Mouse (Mus musculus): ENCODE measurements around the gene Wwox.

The Wwox gene

GRCm38 (mm10) chr8:114876696-114877206 is 437.3 kb downstream of the Wwox start:
- no peak for DNase-seq

DNA sequence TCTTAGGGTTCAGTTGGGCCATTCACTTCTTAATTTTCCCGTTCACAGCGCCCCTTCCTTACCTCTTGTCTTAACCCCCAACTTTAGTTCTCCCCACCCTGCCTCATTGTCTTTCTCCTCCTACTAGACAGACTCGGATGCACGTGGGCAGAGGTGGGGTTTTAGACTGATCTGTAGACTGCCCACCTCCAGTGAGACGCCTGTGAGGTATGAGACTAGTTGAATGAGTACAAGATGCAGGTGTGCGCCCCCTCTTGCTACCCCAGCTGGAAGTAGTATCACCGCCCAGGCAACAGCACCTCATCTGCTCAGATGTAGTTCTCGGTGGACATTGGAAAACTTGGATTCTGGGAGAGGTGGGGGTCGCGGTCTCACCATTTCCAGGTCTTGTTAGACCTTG is 437.8 kb downstream of the Wwox start:
- no peak for DNase-seq

GRCm38 (mm10) chr8:114878449-114879276 is 439.2 kb downstream of the Wwox start:
- no peak for DNase-seq

GRCm38 (mm10) chr8:114879277-114879568 is 439.8 kb downstream of the Wwox start:
- DNase-seq = no peak

DNA sequence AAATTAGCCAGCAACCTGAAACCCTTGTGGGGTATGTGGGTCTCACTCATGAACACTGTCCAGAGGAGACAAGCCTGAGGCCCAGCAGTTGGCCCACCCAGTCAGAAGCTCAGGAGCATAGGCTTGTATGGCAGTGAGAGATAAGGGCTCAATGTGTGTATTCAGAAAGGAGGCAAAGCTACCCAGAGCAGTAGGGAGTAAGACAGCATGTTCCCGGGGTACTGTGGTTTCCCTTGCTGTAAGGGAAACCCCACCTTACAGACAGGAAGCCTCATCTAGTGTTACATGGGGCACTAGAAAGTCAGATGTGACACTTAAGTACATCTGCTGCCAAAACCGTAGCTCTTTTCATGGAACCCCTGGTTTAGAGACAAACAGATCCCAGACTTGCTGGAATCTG is 440.2 kb downstream of the Wwox start:
- no peak for DNase-seq

DNA sequence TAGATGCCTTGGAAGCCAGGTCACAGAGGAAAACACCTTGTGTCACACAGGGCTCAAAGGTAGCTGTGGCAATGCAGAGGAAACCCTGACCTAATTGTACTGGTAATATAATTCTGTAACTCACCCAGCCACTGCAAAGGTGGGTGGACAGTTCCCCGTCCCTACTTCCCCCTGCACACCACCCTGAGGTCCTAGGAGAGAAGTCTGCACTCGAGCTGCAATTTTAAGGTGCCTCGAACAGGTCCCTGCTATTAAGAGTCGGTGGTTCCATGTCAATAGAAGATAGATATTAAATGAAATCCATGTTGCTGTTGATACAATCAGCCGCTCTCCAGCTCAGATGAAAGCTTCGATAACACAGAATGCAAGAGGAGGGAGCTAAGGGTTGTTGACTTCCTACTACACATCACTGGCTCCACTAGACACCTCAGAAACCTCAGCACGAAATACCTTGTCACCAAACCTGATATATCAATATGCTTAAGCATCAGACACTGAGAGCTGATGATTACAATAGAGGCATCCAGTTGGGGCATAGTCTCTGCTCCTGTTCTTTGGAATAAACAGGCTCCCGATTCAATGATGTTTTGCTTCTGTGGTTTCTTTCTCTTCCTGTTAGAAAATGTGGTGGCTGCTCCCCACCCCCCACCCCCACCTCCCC is 441.1 kb downstream of the Wwox start:
- DNase-seq = no peak

DNA sequence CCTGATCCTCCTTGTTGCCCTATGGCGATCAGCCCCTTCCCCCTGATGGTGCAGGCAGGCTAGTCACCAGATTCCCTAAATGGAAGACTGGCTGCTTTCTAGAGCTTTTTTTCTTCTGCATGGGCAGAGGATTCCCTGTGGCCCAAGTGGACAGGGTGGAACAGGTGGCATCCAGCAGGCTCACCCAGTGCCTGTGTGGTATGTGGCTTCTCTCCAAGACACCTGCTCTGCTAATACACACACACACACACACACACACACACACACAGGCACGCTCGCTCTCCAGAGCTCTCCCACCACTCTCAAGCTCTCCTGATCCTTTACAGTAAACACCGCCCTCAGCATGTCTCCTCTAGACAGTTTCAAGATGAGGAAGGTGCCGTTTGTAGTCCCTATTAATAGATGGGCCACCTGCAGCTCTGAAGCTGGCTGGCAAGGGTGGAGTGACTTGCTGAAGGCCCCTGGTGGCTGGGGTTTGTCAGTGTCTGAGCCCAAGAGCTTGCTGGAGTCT is 442.5 kb downstream of the Wwox start:
- peak; percentile 47 for DNase-seq

DNA sequence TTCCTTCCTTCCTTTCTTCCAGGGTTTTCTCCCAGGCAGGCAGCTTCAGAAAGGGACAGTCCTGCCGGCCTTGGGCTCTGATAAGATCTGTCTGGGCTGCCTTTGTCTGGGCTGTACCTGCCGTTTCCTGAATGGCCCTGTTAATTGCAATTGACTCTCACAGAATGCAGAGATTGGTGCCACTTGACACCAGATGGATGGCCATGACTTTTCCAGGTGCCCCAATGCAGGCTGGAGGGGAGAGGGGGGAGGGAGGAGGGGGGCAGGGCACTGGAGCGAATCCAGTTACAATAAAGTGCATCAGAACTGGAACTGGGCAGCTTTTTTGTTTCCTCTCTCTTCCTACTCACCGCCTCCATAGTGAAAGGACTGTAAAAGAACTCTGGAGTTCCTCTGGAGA is 443.0 kb downstream of the Wwox start:
- DNase-seq = no peak

GRCm38 (mm10) chr8:114882936-114883606 is 443.6 kb downstream of the Wwox start:
- DNase-seq = no peak

DNA sequence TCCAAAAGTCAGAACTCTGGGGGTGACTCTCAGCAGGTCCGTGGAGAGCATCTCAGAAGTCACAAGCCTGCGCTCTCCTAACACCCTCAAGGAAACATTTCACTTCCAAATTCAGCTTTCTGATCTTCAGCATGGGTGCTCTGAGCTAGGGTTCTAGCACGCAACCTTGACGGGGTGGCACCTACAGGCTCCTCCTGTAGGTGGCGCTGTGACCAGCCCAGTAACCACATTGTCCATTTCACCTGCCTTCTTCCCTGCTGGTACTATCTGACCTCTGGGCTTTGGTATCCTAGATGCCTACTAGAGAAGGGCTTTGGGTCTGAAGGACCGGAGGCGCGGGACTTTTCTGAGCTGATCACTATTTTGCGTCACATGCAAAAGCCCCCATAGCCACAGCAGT is 444.5 kb downstream of the Wwox start:
- peak; percentile 40 for DNase-seq

DNA sequence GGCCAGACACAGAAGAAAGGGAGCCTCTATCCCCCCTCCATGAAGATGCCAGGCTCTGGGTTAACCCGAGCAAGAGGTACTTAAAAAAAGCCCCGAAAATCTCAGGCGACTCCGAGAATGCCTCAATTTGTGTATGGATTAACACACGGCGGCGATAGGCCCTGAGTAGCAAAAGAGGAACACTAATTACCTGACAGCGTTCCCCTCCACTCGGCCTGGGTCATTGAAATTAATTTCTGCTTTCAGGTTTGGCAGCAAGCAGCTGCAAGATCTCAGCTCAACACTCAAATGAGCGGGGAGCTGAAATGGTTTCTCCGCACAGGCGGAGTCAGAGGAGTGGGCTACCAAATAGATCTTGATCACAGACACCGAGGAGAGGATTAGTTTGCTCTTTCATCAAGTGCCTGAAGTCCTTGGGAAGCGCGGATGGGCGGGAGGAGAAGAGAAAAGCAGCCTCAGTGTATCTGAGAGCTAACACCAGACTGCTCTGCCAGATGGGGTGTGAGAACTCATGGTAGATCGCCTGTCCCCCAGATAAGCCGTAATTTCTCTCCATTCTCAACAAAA is 445.7 kb downstream of the Wwox start:
- DNase-seq = peak; percentile 58

DNA sequence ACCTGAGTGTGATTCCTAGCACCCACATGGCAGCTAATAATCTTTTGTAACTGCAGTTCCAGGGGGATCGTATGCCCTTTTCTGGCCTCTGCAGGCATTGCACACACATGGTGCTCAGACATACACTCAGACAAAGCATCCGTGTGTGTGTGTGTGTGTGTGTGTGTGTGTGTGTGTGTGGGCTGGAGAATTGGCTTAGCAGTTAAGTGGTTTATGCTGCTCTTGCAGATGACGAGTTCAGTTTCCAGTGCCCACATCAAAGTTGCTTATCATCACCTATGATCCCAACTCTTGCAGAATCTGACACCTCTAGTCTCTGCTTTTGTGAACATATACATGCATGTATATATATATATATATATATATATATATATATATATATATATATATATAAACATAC is 448.9 kb downstream of the Wwox start:
- DNase-seq = no peak

GRCm38 (mm10) chr8:114889578-114890374 is 450.3 kb downstream of the Wwox start:
- peak; percentile 64 for DNase-seq

DNA sequence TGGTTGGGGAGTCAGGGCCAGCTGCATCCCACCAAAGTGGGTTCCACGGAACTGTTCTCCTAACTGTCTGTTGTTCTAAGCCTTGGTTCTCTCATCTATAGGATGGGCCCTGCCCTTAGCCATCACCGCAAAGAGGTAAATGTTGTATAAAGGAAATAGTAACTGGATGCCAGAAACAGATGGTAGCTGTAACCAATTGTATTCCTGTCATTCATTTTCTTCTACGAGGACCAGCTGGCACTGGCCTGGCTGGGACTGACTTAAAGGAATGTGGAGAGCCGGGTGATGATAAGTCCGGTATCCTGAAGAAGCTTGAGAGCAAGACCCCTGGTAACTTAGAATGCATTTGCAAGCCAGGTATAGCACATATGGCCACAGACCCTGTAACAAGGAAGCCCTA is 451.0 kb downstream of the Wwox start:
- DNase-seq = no peak

DNA sequence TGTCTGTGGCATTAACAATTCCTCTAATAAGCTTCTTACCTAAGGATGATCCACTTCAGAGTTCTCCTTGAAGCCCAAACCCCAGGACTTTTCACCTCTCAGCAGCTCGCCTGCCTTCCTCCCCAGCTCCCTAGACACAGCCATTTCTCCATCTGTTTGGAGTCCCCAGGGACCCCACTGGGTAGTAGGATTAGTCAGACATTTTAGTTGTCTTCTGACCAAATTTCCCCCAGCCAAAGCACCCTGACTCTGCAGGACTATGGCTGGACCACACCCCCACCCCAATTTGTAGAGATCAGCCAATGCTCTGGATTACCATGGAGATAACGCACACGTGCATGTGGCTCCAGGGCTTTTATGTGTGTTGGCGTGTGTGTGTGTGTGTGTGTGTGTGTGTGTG is 451.8 kb downstream of the Wwox start:
- DNase-seq = peak; percentile 50

DNA sequence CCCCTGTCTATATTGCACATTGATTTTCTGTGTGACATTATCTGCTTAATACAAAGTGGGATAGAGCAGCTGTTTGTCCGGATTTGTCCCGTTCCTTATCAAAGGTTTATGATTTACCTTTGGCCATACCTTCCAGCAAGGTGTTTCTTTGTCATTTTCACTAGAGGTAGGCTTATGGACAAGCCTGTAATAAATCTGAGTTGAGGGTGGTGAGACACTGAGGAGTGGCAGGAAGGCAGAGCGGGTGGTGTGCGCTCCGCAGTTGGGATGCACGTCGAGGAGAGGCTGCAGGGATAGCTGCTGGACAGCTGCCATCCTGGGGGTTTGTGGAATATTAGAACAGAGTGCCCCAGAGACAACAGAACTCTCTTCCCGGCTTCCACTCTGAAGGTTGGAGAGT is 458.0 kb downstream of the Wwox start:
- DNase-seq = no peak

- peak; percentile 90 for DNase-seq
Observed at GRCm38 (mm10) chr8:114899157-114899556, 459.7 kb downstream of the Wwox start.

- DNase-seq = no peak
Observed at GRCm38 (mm10) chr8:114902584-114902983, 463.1 kb downstream of the Wwox start.

GRCm38 (mm10) chr8:114908086-114908485 is 468.6 kb downstream of the Wwox start:
- DNase-seq = no peak

GRCm38 (mm10) chr8:114908589-114908988 is 469.1 kb downstream of the Wwox start:
- no peak for DNase-seq

DNA sequence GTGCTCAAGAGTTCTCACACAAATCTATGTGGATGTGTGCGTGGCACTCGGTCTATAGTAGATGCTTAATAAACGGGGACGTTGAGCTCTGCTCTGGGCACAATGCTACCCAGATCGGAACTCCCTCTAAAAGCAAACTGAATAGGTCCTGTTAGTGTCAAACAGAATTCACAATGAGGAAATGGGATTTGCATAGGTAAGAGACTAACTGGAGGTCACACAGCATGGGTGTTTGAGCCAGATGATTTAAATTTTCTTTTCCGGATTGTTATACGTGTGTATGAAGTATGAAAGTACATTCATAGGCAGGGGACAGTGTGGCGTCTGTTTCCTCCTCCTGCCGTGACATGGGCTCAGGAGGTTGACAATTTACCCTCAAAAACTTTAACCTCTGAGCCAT is 469.7 kb downstream of the Wwox start:
- DNase-seq = no peak

DNA sequence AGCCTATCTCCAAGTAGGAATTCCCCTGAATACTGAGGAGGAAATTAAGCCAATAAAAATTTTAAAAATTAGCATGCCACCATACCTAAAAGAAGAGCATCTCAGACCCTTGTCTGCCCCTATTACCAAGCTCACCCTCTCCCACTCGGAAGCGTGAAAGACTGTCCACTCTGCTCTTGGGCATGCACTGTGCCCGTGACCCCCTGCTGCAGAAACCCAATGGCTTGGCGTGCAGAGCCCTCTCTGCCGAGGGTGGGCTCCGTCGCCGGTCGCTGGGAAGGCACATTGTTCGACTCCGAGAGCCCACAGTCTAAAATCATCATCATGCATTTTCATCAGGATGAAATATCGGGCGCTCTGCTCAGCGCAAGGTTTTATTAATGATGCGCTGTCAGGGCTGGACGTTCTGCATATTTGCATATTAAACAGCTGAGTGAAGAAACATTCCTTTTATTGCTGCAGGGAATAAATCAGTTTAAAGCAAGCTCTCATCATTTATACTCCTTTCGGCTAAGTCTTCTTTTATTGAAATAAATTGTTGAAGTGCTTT is 471.7 kb downstream of the Wwox start:
- no peak for DNase-seq
